Mouse (Mus musculus) lung, adult 2 months (tissue): ENCODE data around the gene Ralgds.
A peak's percentile ranks its signal among the peaks of the same experiment; 100 is the strongest.

ENCODE experiments used
- CTCF ChIP-seq: fragments of 200-500 bp; IDR thresholded peaks from 2 replicates; pipeline ENCODE4 v1.5.1; 2011; ENCODE audit warnings: mild to moderate bottlenecking, low read length, control low read depth; ENCODE audit not compliant: insufficient read depth
- POLR2A ChIP-seq: fragments of 200-500 bp; IDR thresholded peaks from 2 replicates; pipeline ENCODE4 v1.6.1; 2011; ENCODE audit warnings: low read depth, mild to moderate bottlenecking, control low read depth, low read length, borderline replicate concordance; ENCODE audit errors: extremely low read depth

DNA sequence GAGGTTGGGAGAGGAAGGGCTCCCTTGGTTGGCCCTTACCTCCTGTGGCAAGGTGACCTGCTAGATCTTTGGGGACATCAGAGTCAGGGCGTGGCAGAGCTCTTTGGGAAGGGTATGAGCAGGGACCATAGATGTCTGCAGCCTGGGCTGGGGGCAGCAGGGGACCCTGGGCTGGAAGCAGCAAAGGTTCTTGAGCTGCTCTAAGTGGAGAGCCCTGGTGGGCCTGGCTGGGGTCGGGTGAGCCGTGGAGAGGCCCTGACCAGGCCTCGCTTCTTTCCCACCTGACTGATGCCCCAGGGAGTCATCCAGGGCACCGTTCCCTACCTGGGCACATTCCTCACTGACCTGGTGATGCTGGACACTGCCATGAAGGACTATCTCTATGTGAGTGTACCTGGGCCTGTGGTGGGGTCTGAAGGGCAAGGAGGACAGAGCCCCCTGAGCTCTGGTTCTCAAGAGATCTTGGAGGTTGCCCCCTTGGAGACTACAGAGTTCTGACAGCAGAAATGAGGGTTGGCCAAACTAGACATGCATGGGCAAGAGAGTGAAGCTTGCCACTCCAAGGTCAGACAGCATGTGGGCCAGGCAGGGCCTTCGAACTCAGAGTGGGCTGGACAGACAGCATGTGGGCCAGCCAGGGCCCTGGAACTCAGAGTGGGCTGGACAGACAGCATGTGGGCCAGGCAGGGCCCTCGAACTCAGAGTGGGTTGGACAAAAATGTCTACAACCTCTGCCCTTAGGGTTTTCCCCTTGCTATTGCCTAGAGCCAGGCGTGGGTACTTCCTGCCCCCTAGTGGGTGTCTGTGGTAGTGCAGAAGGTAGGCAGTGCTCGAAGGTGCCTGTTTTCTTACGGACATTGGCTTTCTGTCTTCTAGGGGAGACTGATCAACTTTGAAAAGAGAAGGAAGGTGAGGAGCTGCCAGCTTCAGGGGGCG, 34.6 kb downstream of the Ralgds start:
- no peak for TF ChIP-seq POLR2A
- TF ChIP-seq CTCF = peak; percentile 99
